Mouse (Mus musculus) midbrain, embryonic 13.5 days (tissue): ENCODE results near the gene Tmem56. TPM values are rescaled to one million over a fixed set of nuclear protein-coding genes. Genes with fewer than 3 reads are reported as not detected.

ENCODE experiments used
- ATAC-seq: fragments of 200-750 bp; cut with Nextera tagmentation; 2 replicates; pipeline ENCODE4 v1.8.0; 2017; ENCODE audit warnings: mild to moderate bottlenecking, moderate TSS enrichment, moderate library complexity
- H3K27ac ChIP-seq: fragments of 300-500 bp; sonication (generic); 2 replicates; pipeline ENCODE4 v1.5.1; 2015; ENCODE audit warnings: inconsistent platforms, mild to moderate bottlenecking, moderate library complexity
- H3K27me3 ChIP-seq: fragments of 300-500 bp; sonication (generic); 2 replicates; pipeline ENCODE4 v1.6.1; 2015; ENCODE audit warnings: mild to moderate bottlenecking, inconsistent platforms
- H3K36me3 ChIP-seq: fragments of 300-500 bp; sonication (generic); 2 replicates; pipeline ENCODE4 v1.6.1; 2015; ENCODE audit warnings: mild to moderate bottlenecking, inconsistent platforms
- H3K4me1 ChIP-seq: fragments of 300-500 bp; sonication (generic); replicated peaks from 2 replicates; pipeline ENCODE4 v1.6.1; 2015; ENCODE audit warnings: inconsistent platforms
- H3K4me2 ChIP-seq: fragments of 300-500 bp; sonication (generic); replicated peaks from 2 replicates; pipeline ENCODE4 v1.6.1; 2015; ENCODE audit warnings: moderate library complexity, mild to moderate bottlenecking, inconsistent platforms
- H3K4me3 ChIP-seq: fragments of 300-500 bp; sonication (generic); replicated peaks from 2 replicates; pipeline ENCODE4 v1.5.1; 2015; ENCODE audit warnings: mild to moderate bottlenecking, inconsistent platforms
- H3K9ac ChIP-seq: fragments of 300-500 bp; sonication (generic); replicated peaks from 2 replicates; pipeline ENCODE4 v1.6.1; 2015; ENCODE audit warnings: mild to moderate bottlenecking, inconsistent platforms
- H3K9me3 ChIP-seq: fragments of 300-500 bp; sonication (generic); 2 replicates; pipeline ENCODE4 v1.6.1; 2016; ENCODE audit warnings: mild to moderate bottlenecking, inconsistent platforms
- WGBS: fragments of 180-500 bp; shearing (Covaris S2); methylation state at CpG from one replicate; pipeline ENCODE4 v1.1.7; 2015; 5-methylcytosine and 5-hydroxymethylcytosine counted together
- polyA plus RNA-seq: library from polyadenylated mRNA; unstranded; fragments of >200 nt; fragmentation: Nextera tagmentation; extraction: Ambion mirVana; gene quantifications from 2 replicates; pipeline ENCODE4 v1.2.1, GENCODE M21; 2015

Tmem56 gene
- polyA plus RNA-seq, result 1.1 and 1.2 TPM in 2 replicates

- Histone ChIP-seq H3K4me1 (no peaks in the 10 kb centered on the region), H3K27ac (no peak within 1 kb of the TSS), H3K4me2 (no peak within 1 kb of the TSS), H3K9me3 (no peaks in the 10 kb centered on the region), H3K9ac (no peak within 1 kb of the TSS), H3K27me3 (no peaks in the 10 kb centered on the region), H3K4me3 (no peak within 1 kb of the TSS), H3K36me3 (no peaks in the 10 kb centered on the region)
- no peak for ATAC-seq
- 86% methylated on average over 4 of the region's 4 CpGs for WGBS
Measured at GRCm38 (mm10) chr3:121282998-121283397, at the start of gene Tmem56. Gene Tmem56, minus strand, starts transcription at chr3:121283098.

- WGBS, result 68% methylated on average over 7 of the region's 7 CpGs
- H3K27me3 ChIP-seq, result no peaks in the 10 kb centered on the region
- ATAC-seq, result no peak
- H3K4me2 ChIP-seq, result no peak overlapping the region
- H3K36me3 ChIP-seq, result no peaks in the 10 kb centered on the region
- no peaks in the 10 kb centered on the region for H3K9me3 ChIP-seq
- H3K27ac ChIP-seq, result no peak overlapping the region
- no peak overlapping the region for H3K9ac ChIP-seq
- H3K4me3 ChIP-seq, result no peak overlapping the region
- no peaks in the 10 kb centered on the region for H3K4me1 ChIP-seq
Measured at GRCm38 (mm10) chr3:121330244-121330646, 47.3 kb upstream of the Tmem56 start.

GRCm38 (mm10) chr3:121329647-121330046 is 46.7 kb upstream of the Tmem56 start:
- 68% methylated on average over 10 of the region's 10 CpGs for WGBS
- no peaks in the 10 kb centered on the region for H3K4me1 ChIP-seq
- no peak for ATAC-seq
- H3K36me3 ChIP-seq, result no peaks in the 10 kb centered on the region
- no peak overlapping the region for H3K4me3 ChIP-seq
- no peak overlapping the region for H3K9ac ChIP-seq
- H3K27me3 ChIP-seq, result no peaks in the 10 kb centered on the region
- no peaks in the 10 kb centered on the region for H3K9me3 ChIP-seq
- H3K27ac ChIP-seq, result no peak overlapping the region
- H3K4me2 ChIP-seq, result no peak overlapping the region

GRCm38 (mm10) chr3:121327406-121327805 is 44.5 kb upstream of the Tmem56 start:
- Histone ChIP-seq H3K36me3 (no peaks in the 10 kb centered on the region), H3K27ac (no peak overlapping the region), H3K9me3 (no peaks in the 10 kb centered on the region), H3K27me3 (no peaks in the 10 kb centered on the region), H3K9ac (no peak overlapping the region), H3K4me3 (no peak overlapping the region), H3K4me1 (no peaks in the 10 kb centered on the region), H3K4me2 (no peak overlapping the region)
- ATAC-seq, result no peak
- WGBS, result 89% methylated on average over 5 of the region's 5 CpGs

GRCm38 (mm10) chr3:121323371-121323770 is 40.5 kb upstream of the Tmem56 start:
- H3K4me1 ChIP-seq, result no peaks in the 10 kb centered on the region
- no peaks in the 10 kb centered on the region for H3K36me3 ChIP-seq
- H3K9ac ChIP-seq, result no peak overlapping the region
- no peak for ATAC-seq
- H3K27ac ChIP-seq, result no peak overlapping the region
- no peaks in the 10 kb centered on the region for H3K27me3 ChIP-seq
- no peaks in the 10 kb centered on the region for H3K9me3 ChIP-seq
- 95% methylated on average over 15 of the region's 15 CpGs for WGBS
- no peak overlapping the region for H3K4me2 ChIP-seq
- no peak overlapping the region for H3K4me3 ChIP-seq

GRCm38 (mm10) chr3:121320896-121321295 is 38.0 kb upstream of the Tmem56 start:
- 0 out of 2 replicates have a peak, but pooled peaks cover 4% of the 10 kb centered on the region for H3K36me3 ChIP-seq
- ATAC-seq, result no peak
- no peaks in the 10 kb centered on the region for H3K27me3 ChIP-seq
- no peaks in the 10 kb centered on the region for H3K4me1 ChIP-seq
- 52% methylated on average over 1 of the region's 1 CpGs for WGBS
- no peak overlapping the region for H3K27ac ChIP-seq
- no peak overlapping the region for H3K9ac ChIP-seq
- no peak overlapping the region for H3K4me2 ChIP-seq
- no peaks in the 10 kb centered on the region for H3K9me3 ChIP-seq
- H3K4me3 ChIP-seq, result no peak overlapping the region

GRCm38 (mm10) chr3:121319906-121320305 is 37.0 kb upstream of the Tmem56 start:
- Histone ChIP-seq H3K4me3 (no peak overlapping the region), H3K9ac (no peak overlapping the region), H3K4me2 (no peak overlapping the region), H3K9me3 (no peaks in the 10 kb centered on the region), H3K36me3 (0 out of 2 replicates have a peak, but pooled peaks cover 4% of the 10 kb centered on the region), H3K27me3 (no peaks in the 10 kb centered on the region), H3K4me1 (no peaks in the 10 kb centered on the region), H3K27ac (no peak overlapping the region)
- ATAC-seq, result no peak
- WGBS, result 91% methylated on average over 6 of the region's 6 CpGs

- no peak overlapping the region for H3K4me2 ChIP-seq
- no peaks in the 10 kb centered on the region for H3K9me3 ChIP-seq
- no peak overlapping the region for H3K9ac ChIP-seq
- 95% methylated on average over 7 of the region's 7 CpGs for WGBS
- H3K4me1 ChIP-seq, result no peaks in the 10 kb centered on the region
- H3K27ac ChIP-seq, result no peak overlapping the region
- no peaks in the 10 kb centered on the region for H3K27me3 ChIP-seq
- no peak for ATAC-seq
- 0 out of 2 replicates have a peak, but pooled peaks cover 4% of the 10 kb centered on the region for H3K36me3 ChIP-seq
- no peak overlapping the region for H3K4me3 ChIP-seq
Measured at GRCm38 (mm10) chr3:121315498-121315897, 32.6 kb upstream of the Tmem56 start.

- H3K4me1 ChIP-seq, result no peaks in the 10 kb centered on the region
- H3K9me3 ChIP-seq, result no peaks in the 10 kb centered on the region
- no peak overlapping the region for H3K27ac ChIP-seq
- H3K4me2 ChIP-seq, result no peak overlapping the region
- H3K4me3 ChIP-seq, result no peak overlapping the region
- no peaks in the 10 kb centered on the region for H3K27me3 ChIP-seq
- H3K9ac ChIP-seq, result no peak overlapping the region
- no peak for ATAC-seq
- 0 out of 2 replicates have a peak, but pooled peaks cover 4% of the 10 kb centered on the region for H3K36me3 ChIP-seq
- 86% methylated on average over 6 of the region's 6 CpGs for WGBS
Measured at GRCm38 (mm10) chr3:121314149-121314548, 31.3 kb upstream of the Tmem56 start.

- no peak overlapping the region for H3K4me3 ChIP-seq
- no peak for ATAC-seq
- H3K9me3 ChIP-seq, result no peaks in the 10 kb centered on the region
- WGBS, result 72% methylated on average over 9 of the region's 9 CpGs
- no peaks in the 10 kb centered on the region for H3K4me1 ChIP-seq
- no peaks in the 10 kb centered on the region for H3K27me3 ChIP-seq
- 0 out of 2 replicates have a peak, but pooled peaks cover 4% of the 10 kb centered on the region for H3K36me3 ChIP-seq
- H3K4me2 ChIP-seq, result no peak overlapping the region
- no peak overlapping the region for H3K9ac ChIP-seq
- H3K27ac ChIP-seq, result no peak overlapping the region
Measured at GRCm38 (mm10) chr3:121312979-121313378, 30.1 kb upstream of the Tmem56 start.

- 0 out of 2 replicates have a peak, but pooled peaks cover 4% of the 10 kb centered on the region for H3K36me3 ChIP-seq
- ATAC-seq, result no peak
- H3K27ac ChIP-seq, result no peak overlapping the region
- WGBS, result 87% methylated on average over 6 of the region's 6 CpGs
- H3K4me1 ChIP-seq, result no peaks in the 10 kb centered on the region
- H3K27me3 ChIP-seq, result no peaks in the 10 kb centered on the region
- no peak overlapping the region for H3K9ac ChIP-seq
- H3K9me3 ChIP-seq, result no peaks in the 10 kb centered on the region
- H3K4me2 ChIP-seq, result no peak overlapping the region
- no peak overlapping the region for H3K4me3 ChIP-seq
Measured at GRCm38 (mm10) chr3:121312426-121312825, 29.5 kb upstream of the Tmem56 start.

- Histone ChIP-seq H3K27me3 (no peaks in the 10 kb centered on the region), H3K36me3 (no peaks in the 10 kb centered on the region), H3K4me2 (no peak overlapping the region), H3K9me3 (no peaks in the 10 kb centered on the region), H3K9ac (no peak overlapping the region), H3K4me1 (no peaks in the 10 kb centered on the region), H3K27ac (no peak overlapping the region), H3K4me3 (no peak overlapping the region)
- 90% methylated on average over 16 of the region's 16 CpGs for WGBS
- ATAC-seq, result no peak
Measured at GRCm38 (mm10) chr3:121309896-121310714, 27.2 kb upstream of the Tmem56 start.
